Mouse (Mus musculus) limb, embryonic 14.5 days (tissue): ENCODE measurements around the gene Sos1. TPM values are rescaled to one million over a fixed set of nuclear protein-coding genes. Genes with fewer than 3 reads are reported as not detected.
"Not testable (repeated sequence)": the region's sequence is repeated elsewhere in the genome, so short reads cannot be mapped to it uniquely, and the experiment has no call there.

ENCODE experiments used
- ATAC-seq: fragments of 200-750 bp; cut with Nextera tagmentation; 2 replicates; pipeline ENCODE4 v1.8.0; 2017; ENCODE audit warnings: low read depth, moderate number of reproducible peaks, moderate TSS enrichment; ENCODE audit not compliant: low FRiP score
- DNase-seq: peaks from one replicate; pipeline ENCODE4 v3.0.0-alpha.2; 2015; ENCODE audit warnings: low spot score
- H3K27ac ChIP-seq: fragments of 300-500 bp; sonication (generic); replicated peaks from 2 replicates; pipeline ENCODE4 v1.5.1; 2014; ENCODE audit warnings: low read depth, mild to moderate bottlenecking, low read length, moderate library complexity, mixed read lengths
- H3K27me3 ChIP-seq: fragments of 300-500 bp; sonication (generic); 2 replicates; pipeline ENCODE4 v1.6.1; 2014; ENCODE audit warnings: low read length, mixed read lengths; ENCODE audit not compliant: control insufficient read depth, insufficient read depth
- H3K36me3 ChIP-seq: fragments of 300-500 bp; sonication (generic); 2 replicates; pipeline ENCODE4 v1.6.1; 2014; ENCODE audit warnings: mild to moderate bottlenecking, low read length, moderate library complexity, mixed read lengths; ENCODE audit not compliant: control insufficient read depth, insufficient read depth
- H3K4me1 ChIP-seq: fragments of 300-500 bp; sonication (generic); 2 replicates; pipeline ENCODE4 v1.6.1; 2014; ENCODE audit warnings: antibody characterized with exemption, low read length, mixed read lengths; ENCODE audit not compliant: control insufficient read depth, insufficient read depth
- H3K4me2 ChIP-seq: fragments of 300-500 bp; sonication (generic); replicated peaks from 2 replicates; pipeline ENCODE4 v1.6.1; 2014; ENCODE audit warnings: low read depth, mild to moderate bottlenecking, low read length, moderate library complexity; ENCODE audit not compliant: severe bottlenecking
- H3K4me3 ChIP-seq: fragments of 300-500 bp; sonication (generic); replicated peaks from 2 replicates; pipeline ENCODE4 v1.5.1; 2014; ENCODE audit warnings: low read length
- H3K9ac ChIP-seq: fragments of 300-500 bp; sonication (generic); 2 replicates; pipeline ENCODE4 v1.6.1; 2014; ENCODE audit warnings: mild to moderate bottlenecking, low read depth, low read length, moderate library complexity; ENCODE audit not compliant: severe bottlenecking
- H3K9me3 ChIP-seq: fragments of 300-500 bp; sonication (generic); 2 replicates; pipeline ENCODE4 v1.6.1; 2016; ENCODE audit warnings: low read length; ENCODE audit not compliant: control insufficient read depth
- POLR2A ChIP-seq: fragments of 200-500 bp; IDR thresholded peaks from 2 replicates; pipeline ENCODE4 v1.8.0; 2012; ENCODE audit warnings: inconsistent platforms, mild to moderate bottlenecking, moderate library complexity, borderline replicate concordance; ENCODE audit not compliant: insufficient read depth, insufficient read length; ENCODE audit errors: extremely low read depth
- WGBS: fragments of 180-500 bp; shearing (Covaris S2); extraction: QIAGEN DNeasy Blood & Tissue Kit; methylation state at CpG from one replicate; pipeline ENCODE4 v1.1.7; 2014; 5-methylcytosine and 5-hydroxymethylcytosine counted together
- polyA plus RNA-seq, 2 experiments: library from polyadenylated mRNA; depleted of rRNA in 1 of 2; stranded (reverse) in 1 of 2; unstranded in 1 of 2; fragments of >200 nt; fragmentation: Nextera tagmentation in 1 of 2; extraction: Ambion mirVana in 1 of 2; gene quantifications; 2 replicates each; pipeline versions ENCODE4 v1.2.1 to v1.2.3; 2012 to 2014

Gene Sos1
- polyA plus RNA-seq, 2 experiments = 10.3 to 10.5 TPM

- peak overlapping the region; percentile 44 for H3K4me3 ChIP-seq
- no peak for TF ChIP-seq POLR2A
- DNase-seq = peak; percentile 64
- H3K9me3 ChIP-seq = no peaks in the 10 kb centered on the region
- ATAC-seq = peak; percentile 87
- 12% methylated on average over 17 of the region's 17 CpGs for WGBS
- H3K27me3 ChIP-seq = no peaks in the 10 kb centered on the region
- no peak overlapping the region; the same call in 1 of the 2 replicates for H3K27ac ChIP-seq
- peak overlapping the region; percentile 48 for H3K9ac ChIP-seq
- peak overlapping the region; percentile 57 for H3K4me2 ChIP-seq
- H3K4me1 ChIP-seq = no peaks in the 10 kb centered on the region
- H3K36me3 ChIP-seq = peaks cover 2% of the 10 kb centered on the region; the same call in 1 of the 2 replicates
Observed at GRCm38 (mm10) chr17:80391423-80392403, 88.5 kb downstream of the Sos1 start.

- Histone ChIP-seq H3K4me2 (no peak overlapping the region), H3K4me1 (no peaks in the 10 kb centered on the region), H3K9me3 (no peaks in the 10 kb centered on the region), H3K9ac (no peak overlapping the region), H3K27ac (no peak overlapping the region), H3K36me3 (no peaks in the 10 kb centered on the region), H3K4me3 (no peak overlapping the region), H3K27me3 (no peaks in the 10 kb centered on the region)
- DNase-seq = no peak
- TF ChIP-seq POLR2A = no peak
- no peak for ATAC-seq
- WGBS = 68% methylated on average over 10 of the region's 10 CpGs
Observed at GRCm38 (mm10) chr17:80390024-80390423, 90.2 kb downstream of the Sos1 start.

GRCm38 (mm10) chr17:80385671-80386070 is 94.6 kb downstream of the Sos1 start:
- DNase-seq (no peak), ATAC-seq (no peak)
- no peaks in the 10 kb centered on the region for H3K4me1 ChIP-seq
- no peaks in the 10 kb centered on the region for H3K9me3 ChIP-seq
- no peak overlapping the region for H3K9ac ChIP-seq
- no peak overlapping the region for H3K27ac ChIP-seq
- H3K4me3 ChIP-seq = no peak overlapping the region
- no peak overlapping the region for H3K4me2 ChIP-seq
- WGBS = 63% methylated on average over 1 of the region's 1 CpGs
- no peaks in the 10 kb centered on the region for H3K27me3 ChIP-seq
- no peak for TF ChIP-seq POLR2A
- no peaks in the 10 kb centered on the region for H3K36me3 ChIP-seq

GRCm38 (mm10) chr17:80378386-80378785 is 101.9 kb downstream of the Sos1 start:
- ATAC-seq, H3K27ac ChIP-seq, H3K4me3 ChIP-seq, H3K9me3 ChIP-seq, H3K9ac ChIP-seq, H3K27me3 ChIP-seq, H3K36me3 ChIP-seq, H3K4me2 ChIP-seq, DNase-seq, H3K4me1 ChIP-seq: not testable (repeated sequence)

- H3K4me2 ChIP-seq = peak overlapping the region; percentile 87
- no peak for TF ChIP-seq POLR2A
- no peaks in the 10 kb centered on the region for H3K27me3 ChIP-seq
- ATAC-seq = peak; percentile 78
- peak overlapping the region; percentile 76; the same call in 1 of the 2 replicates for H3K27ac ChIP-seq
- 17% methylated on average over 28 of the region's 29 CpGs for WGBS
- H3K4me3 ChIP-seq = peak overlapping the region; percentile 41
- no peaks in the 10 kb centered on the region for H3K36me3 ChIP-seq
- H3K9ac ChIP-seq = peak overlapping the region; percentile 87
- no peak for DNase-seq
- no peaks in the 10 kb centered on the region for H3K9me3 ChIP-seq
- H3K4me1 ChIP-seq = peaks cover 9% of the 10 kb centered on the region; the same call in 1 of the 2 replicates
Observed at GRCm38 (mm10) chr17:80373726-80374096, 106.5 kb downstream of the Sos1 start.
